Mouse (Mus musculus): ENCODE measurements around the gene Rgmb. TPM values are rescaled to one million over a fixed set of nuclear protein-coding genes. Genes with fewer than 3 reads are reported as not detected.

Gene Rgmb
- polyA plus RNA-seq (2012; rRNA removed), result 0.54 and 0.78 TPM in 2 replicates

DNA sequence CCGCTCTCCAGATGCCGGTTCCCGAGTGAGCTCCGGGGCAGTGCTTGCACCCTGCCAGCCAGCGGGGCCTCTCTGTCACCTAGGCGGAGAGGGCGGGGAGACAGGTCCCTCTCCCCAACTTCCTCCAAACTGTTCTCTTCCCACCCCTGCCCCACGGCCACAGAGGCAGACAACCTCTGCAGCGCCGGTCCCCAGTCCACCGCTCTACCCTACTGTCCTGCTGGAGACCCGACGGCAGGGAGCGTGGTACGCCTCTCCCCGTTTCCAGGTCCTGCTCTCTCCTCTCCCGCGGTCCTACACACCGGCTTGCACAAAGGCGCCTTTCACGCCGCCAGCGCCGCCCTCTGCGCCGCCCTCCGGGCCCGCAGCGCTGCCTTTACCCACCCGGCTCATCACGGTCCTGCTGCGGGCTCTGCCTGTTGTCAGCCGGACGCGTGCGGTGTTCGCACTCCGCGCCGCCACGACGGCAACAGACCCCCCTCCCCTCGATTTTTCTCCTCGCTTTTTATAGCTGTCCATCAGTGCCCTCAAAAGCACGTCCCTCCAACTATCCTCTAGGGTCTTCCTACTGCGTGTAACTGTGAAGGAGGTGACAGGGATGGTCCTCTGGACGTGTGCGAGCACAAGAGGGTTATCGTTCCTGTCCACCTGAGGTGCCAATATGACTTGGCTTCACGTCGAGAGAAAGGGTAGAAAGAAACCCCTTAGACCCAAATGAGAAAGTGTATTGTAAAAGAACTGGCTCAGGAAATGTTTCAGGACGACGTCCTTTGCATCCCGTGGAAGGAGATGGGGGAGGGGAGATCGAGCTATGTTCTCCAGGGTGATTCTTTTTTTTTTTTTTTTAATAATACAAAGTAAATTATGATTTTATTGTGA, at the start of gene Rgmb:
Gene Rgmb, minus strand, starts transcription at position 274 of the 879 bp plus-strand sequence.

Other genes with a start within 250 kb of the Rgmb start
- gene Chd1, start 126.1 kb downstream of the Rgmb start, polyA plus RNA-seq (2012; rRNA removed), result 5.0 and 5.4 TPM in 2 replicates